Mouse (Mus musculus) CD4-positive, CD25-positive, alpha-beta regulatory T cell (primary cell): ENCODE results near the gene Gm13694. TPM values are rescaled to one million over a fixed set of nuclear protein-coding genes. Genes with fewer than 3 reads are reported as not detected.

ENCODE experiments used
- polyA plus RNA-seq: library from polyadenylated mRNA; unstranded; fragments of 100-300 nt; shearing (Covaris generic); gene quantifications from one replicate; pipeline ENCODE4 v1.2.1, GENCODE M21; 2017

The Gm13694 gene
- not detected for polyA plus RNA-seq

GRCm38 (mm10) chr2:83978633-83979032 is at the start of gene Gm13694:
Gene Gm13694 (plus strand): TSS chr2:83978933.

GRCm38 (mm10) chr2:83940931-83941361 is 37.8 kb upstream of the Gm13694 start, which contains the start of gene Zswim2:
Gene Zswim2 (minus strand): TSS chr2:83941228.

GRCm38 (mm10) chr2:83955393-83955792 is 23.3 kb upstream of the Gm13694 start, which contains the start of gene Gm13698:
Gene Gm13698 (plus strand): TSS chr2:83955693.

GRCm38 (mm10) chr2:83961203-83961602 is 17.5 kb upstream of the Gm13694 start, which contains the start of gene Gm13693:
Gene Gm13693 (plus strand): TSS chr2:83961503.

GRCm38 (mm10) chr2:83967013-83967412 is 11.7 kb upstream of the Gm13694 start, which contains the start of gene Gm13695:
Gene Gm13695 (plus strand): TSS chr2:83967313.

GRCm38 (mm10) chr2:83972823-83973222 is 5.9 kb upstream of the Gm13694 start, which contains the start of gene Gm13696:
Gene Gm13696 (plus strand): TSS chr2:83973123.

GRCm38 (mm10) chr2:83984443-83984842 is 5.7 kb downstream of the Gm13694 start, which contains the start of gene Gm13697:
Gene Gm13697 (plus strand): TSS chr2:83984743.

GRCm38 (mm10) chr2:83990253-83990652 is 11.5 kb downstream of the Gm13694 start, which contains the start of gene Gm13691:
Gene Gm13691 (plus strand): TSS chr2:83990553.

Other genes starting within 250 kb of the Gm13694 start
- 0.37 TPM for gene Fam171b, start 166.3 kb upstream of the Gm13694 start, polyA plus RNA-seq
- gene Zswim2, start 37.7 kb upstream of the Gm13694 start, polyA plus RNA-seq = not detected
- gene Gm13698, start 23.2 kb upstream of the Gm13694 start, polyA plus RNA-seq = not detected
- not detected for gene Gm13693, start 17.4 kb upstream of the Gm13694 start, polyA plus RNA-seq
- not detected for gene Gm13695, start 11.6 kb upstream of the Gm13694 start, polyA plus RNA-seq
- gene Gm13696, start 5.8 kb upstream of the Gm13694 start, polyA plus RNA-seq = not detected
- gene Gm13697, start 5.8 kb downstream of the Gm13694 start, polyA plus RNA-seq = not detected
- gene Gm13691, start 11.6 kb downstream of the Gm13694 start, polyA plus RNA-seq = not detected